Mouse (Mus musculus): Measurements from ENCODE around the gene Clasrp.

Clasrp gene

DNA sequence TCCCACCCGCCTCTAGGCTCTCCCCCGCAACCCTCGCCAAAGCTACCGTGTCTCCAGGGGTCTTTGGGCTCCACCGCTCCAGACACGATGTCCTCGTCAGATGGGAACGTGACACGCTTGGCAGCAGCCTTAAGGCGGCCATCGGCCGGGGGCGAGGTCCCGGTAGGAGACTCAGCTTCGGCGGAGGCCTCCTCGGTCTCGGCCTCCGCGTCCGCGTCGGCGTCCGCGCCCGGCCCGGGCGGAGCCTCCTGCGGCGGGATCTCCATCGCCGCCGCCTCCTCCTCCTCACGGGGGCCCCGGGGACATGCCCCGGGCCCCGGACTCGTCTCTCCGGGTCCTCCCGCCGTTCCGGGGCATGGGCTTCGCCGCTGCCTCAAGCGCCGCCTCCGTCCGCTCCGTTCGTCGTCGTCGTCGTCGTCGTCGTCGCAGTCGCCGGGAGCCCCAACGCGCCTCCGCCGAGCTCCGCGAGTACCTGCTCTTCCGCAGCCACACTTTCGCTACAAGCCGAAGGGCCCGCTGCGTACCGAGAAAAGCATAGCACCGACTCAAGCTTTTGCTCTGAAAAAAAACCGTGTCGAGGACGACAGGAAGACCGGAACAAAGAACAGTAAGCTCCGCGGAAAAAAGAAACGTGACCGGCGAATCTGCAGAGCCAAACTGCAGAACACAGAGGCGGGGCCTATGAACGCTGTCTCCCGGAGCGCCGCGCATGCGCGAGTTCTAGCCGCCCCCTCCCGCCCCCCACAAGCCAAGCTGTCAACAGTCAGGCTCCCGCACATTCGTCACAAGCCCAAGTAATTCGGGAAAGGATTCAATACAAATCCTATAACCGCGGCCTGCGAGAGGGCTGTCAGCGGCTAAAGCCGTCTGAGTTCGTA, 42.3 kb downstream of the Clasrp start:
- peak; percentile 98 for DNase-seq

DNA sequence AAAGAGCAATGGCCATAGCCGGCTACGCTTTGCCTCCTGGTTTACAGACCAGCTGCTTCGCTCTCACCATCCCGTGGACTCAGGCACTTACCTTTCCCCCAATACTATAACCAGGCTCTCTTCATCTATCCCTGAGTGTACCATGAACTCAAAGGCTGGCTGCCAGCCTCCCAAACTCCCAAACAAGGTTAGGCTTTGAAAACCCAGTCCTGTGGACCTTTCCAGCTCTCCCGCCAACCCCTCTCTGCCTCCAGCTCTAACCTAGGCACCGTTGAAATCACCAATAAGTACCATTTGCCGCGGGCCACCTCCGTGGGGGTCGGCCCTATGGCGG, 42.9 kb downstream of the Clasrp start:
- no peak for DNase-seq

DNA sequence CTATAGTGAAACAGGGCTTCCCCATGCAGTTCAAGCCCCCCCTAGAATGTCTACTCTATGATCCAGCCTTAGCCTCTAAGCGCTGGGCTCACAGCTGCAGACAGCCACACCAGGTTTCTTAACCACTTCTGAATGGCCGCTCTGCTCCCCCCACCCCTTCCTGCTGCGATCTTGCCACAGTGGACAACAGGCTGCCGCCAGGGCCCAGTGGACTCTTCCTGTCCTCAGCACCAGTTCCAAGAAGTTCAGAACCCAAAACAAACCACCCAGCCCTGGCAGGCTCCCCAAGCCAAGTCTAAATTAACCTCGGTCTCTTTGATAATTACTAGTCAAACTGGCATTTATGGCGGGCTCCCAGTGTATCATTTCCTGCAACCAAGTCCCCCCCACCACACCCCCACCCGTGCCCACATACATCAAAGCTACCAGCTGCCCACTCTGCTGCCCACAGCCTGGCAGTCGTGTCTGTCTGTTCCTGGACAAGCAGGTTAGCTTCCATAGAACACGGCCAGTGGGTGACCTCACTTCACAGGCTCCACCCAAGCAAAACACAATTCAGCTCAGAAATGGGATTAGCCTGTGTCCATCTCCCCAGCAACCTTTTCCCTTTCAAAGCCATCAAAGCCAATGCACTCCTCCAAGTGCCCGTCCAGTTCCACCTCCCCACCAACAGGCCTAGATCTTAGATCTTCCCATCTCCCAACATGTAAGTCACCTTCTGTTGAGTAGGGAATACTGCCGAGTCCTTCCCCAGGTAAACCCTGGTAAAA, 43.6 kb downstream of the Clasrp start:
- peak; percentile 46 for DNase-seq

GRCm38 (mm10) chr7:19558965-19559364, 45.3 kb downstream of the Clasrp start:
- no peak for DNase-seq

GRCm38 (mm10) chr7:19557982-19558900, 46.0 kb downstream of the Clasrp start:
- DNase-seq, result peak; percentile 54

- DNase-seq, result no peak
Measured at GRCm38 (mm10) chr7:19557086-19557485, 47.2 kb downstream of the Clasrp start.

DNA sequence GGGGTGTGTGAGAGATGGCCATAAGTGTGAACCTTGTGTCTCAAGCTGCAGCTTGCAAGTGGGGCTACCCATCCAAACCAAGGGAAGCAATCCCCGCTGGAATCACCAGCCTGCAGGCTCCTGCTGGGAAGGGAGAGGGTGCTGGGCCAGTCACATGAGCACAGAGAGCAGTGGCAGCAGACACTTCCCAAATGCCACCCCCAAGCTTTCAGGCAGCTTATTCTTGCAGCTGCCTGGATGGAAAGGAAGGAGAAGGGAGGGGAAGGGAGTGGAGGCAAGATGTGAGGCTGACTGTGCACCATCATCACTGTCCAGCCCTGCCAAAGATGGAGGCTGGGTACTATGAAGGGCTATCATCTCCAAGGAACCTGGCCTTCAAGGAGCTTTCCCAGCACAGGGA, 50.1 kb downstream of the Clasrp start:
- no peak for DNase-seq

DNA sequence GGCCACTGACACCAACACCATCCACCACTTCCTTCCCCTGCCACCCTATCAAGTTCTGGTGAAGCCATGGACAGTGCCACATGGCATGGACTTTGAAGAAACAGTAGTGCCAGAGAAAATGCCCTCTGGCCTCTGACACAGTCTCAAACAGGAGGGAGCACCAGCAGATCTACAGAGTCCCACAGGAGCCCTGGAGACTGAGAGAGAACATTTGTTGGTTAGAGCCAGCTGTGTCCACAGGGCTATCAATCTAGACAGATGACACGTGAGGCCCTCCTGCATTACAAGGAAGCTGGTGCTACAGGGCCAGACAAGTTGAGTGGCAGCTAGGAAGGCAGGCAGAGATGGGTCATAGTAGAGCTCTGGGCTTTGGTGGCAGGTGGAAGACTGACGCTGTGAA, 51.8 kb downstream of the Clasrp start:
- no peak for DNase-seq

DNA sequence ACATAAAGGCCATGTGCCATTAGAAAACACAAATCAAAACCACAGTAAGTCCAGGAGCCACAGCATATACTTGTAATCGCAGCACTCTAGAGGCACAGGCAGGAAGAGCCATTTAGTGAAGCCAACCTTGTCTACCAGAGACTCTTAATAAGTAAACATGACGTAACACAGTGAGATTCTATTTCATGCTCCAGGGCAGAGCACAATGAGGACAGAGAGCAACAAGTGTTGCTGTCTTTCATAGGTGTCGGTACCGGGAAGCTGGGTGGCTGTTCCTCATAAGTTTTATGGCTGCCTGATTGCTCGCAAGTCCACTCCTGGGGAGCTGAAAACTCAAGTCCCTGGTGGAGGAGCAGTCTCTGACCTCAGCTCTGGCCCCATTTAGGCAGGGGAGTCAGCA, 52.7 kb downstream of the Clasrp start:
- DNase-seq, result no peak

DNA sequence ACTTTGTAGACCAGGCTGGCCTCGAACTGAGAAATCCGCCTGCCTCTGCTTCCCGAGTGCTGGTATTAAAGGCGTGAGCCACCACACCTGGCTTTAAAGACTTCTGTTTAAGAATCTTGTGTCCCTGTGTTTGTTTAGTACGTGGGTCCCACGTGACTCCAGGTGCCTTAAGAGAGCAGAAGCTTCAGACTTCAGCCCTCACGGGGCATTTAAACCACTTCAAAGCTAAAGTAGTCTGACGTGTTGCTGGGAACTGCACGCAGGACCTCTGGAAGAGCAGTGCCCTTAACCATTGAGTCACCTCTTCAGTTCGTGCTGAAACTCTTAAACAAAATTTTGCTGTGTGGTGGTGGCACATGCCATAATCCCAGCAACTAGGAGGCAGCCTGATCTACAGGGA, 54.9 kb downstream of the Clasrp start:
- no peak for DNase-seq

DNA sequence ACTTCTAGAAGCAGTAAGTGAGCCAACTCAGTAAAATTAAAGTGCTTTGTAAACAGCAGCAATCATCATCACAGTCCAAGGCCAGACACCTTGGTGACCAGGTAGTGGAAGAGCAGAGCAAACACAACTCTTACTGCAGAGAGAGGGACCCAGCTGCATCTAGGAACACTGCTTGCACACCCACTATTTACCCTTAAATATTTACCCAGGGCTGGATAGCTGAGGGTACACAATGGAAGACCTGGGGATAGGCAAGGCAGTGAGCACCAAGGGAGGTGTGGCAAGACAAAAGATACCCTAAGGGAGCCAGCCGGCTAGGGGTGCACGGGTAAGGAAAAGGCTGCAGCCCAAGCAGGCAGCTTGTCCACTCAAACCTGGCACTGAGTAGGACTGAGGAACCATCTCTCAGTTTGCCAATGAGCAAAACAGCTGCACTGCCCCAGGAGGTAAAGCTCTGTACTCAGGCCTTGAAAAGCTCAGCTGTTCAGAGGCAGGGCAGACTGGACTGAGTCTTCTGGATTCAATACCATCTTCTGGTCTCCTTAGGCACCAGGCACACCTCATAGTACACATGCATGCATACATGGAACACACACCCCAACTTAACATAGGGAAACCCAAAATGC, 56.8 kb downstream of the Clasrp start:
- DNase-seq, result no peak

DNA sequence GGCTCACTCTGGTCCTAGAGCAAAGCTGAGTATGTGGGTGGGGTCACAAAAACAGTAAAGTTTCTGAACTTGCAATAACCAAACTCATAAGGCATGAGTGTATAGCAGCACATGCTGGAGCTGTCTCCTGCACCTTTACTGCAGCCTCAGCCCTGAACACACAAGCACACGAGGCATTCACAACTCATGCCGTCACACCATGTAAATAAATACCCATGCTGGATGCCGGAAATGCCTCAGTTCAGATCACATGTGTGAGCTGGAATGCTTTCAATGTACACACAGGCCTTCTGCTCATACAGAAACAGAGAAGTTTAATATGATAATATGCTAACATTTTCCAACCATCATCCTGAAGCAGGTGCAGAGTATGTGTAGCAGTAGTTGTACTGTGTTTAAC, 58.3 kb downstream of the Clasrp start:
- no peak for DNase-seq

- DNase-seq, result no peak
Measured at GRCm38 (mm10) chr7:19543584-19543983, 60.7 kb downstream of the Clasrp start.

DNA sequence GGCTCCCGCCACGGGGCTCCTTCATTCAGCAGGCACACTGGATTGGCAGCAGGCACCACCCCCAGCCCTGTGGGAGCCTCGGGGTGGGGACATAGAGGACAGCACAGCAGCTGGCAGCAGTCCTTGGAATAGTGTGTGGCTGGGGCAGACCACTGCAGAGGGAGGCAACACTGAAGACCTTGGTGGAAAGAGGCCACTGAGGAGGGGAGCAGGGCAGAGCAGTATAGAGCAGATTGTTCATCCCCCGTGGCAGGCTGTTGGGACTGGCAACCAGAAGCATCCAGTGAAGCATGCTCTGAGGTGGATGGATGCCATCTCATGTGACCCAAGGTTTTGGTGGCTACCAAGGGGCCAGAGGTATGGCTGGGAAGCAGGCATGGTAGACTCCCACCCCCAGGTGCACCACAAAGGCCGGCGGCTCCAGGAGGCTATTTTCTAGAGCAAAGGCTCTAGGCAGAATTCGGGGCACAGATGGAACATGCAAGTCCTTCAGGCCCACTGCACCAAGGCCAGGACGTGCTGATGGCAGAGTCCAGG, 62.1 kb downstream of the Clasrp start:
- no peak for DNase-seq

DNA sequence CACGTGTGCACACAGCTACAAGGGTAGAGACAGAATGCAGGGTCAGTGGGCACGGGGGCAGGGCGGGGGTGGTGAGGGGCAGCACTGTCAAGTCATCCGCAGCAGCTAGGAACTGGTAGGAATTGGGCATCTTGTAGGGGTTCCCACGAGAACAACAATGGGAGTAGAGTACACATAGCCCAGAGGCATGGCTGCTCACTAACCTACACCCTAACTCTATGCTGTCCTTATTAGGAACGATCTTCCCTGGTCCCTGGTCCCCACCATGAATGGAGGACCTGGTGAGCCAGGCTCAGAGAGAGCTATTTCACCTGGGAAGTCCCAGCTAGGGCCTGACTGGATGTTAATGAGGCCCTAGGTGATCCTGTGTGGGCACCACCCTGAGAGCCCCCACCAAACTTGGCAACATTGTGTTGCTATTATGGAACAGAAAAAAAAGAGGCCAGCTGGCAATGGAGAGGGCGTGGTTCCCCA, 62.6 kb downstream of the Clasrp start:
- no peak for DNase-seq

- no peak for DNase-seq
Measured at GRCm38 (mm10) chr7:19540771-19541566, 63.3 kb downstream of the Clasrp start.

- no peak for DNase-seq
Measured at GRCm38 (mm10) chr7:19534676-19535075, 69.6 kb downstream of the Clasrp start.

GRCm38 (mm10) chr7:19532240-19532639, 72.0 kb downstream of the Clasrp start:
- no peak for DNase-seq

GRCm38 (mm10) chr7:19531077-19531476, 73.2 kb downstream of the Clasrp start:
- no peak for DNase-seq

Measured in liver (tissue).